Mouse (Mus musculus): Measurements from ENCODE around the gene C2cd2l.
"Not testable (repeated sequence)": the region's sequence is repeated elsewhere in the genome, so short reads cannot be mapped to it uniquely, and the experiment has no call there.

C2cd2l gene

GRCm38 (mm10) chr9:44336513-44336912 is 16.4 kb upstream of the C2cd2l start:
- not testable (repeated sequence) for DNase-seq (ENCODE audit: low spot score in 2 of 2)

GRCm38 (mm10) chr9:44336093-44336406 is 16.0 kb upstream of the C2cd2l start:
- DNase-seq (ENCODE audit: low spot score in 2 of 2): no peak

GRCm38 (mm10) chr9:44335331-44336092 is 15.4 kb upstream of the C2cd2l start:
- DNase-seq (ENCODE audit: low spot score in 2 of 2): no peak

- peak; percentile 96 to 99 for DNase-seq (ENCODE audit: low spot score in 2 of 2)
These were observed 14.6 kb upstream of the C2cd2l start, which contains the start of gene H2afx for GRCm38 (mm10) chr9:44334396-44335330. Gene H2afx, plus strand, starts transcription at chr9:44334694.

- DNase-seq (ENCODE audit: low spot score in 2 of 2): no peak
These were observed 13.0 kb upstream of the C2cd2l start for GRCm38 (mm10) chr9:44332918-44333638.

GRCm38 (mm10) chr9:44330736-44331135 is 10.7 kb upstream of the C2cd2l start:
- DNase-seq (ENCODE audit: low spot score in 2 of 2): no peak

GRCm38 (mm10) chr9:44327926-44328325 is 7.8 kb upstream of the C2cd2l start:
- DNase-seq (ENCODE audit: low spot score in 2 of 2): no peak

DNA sequence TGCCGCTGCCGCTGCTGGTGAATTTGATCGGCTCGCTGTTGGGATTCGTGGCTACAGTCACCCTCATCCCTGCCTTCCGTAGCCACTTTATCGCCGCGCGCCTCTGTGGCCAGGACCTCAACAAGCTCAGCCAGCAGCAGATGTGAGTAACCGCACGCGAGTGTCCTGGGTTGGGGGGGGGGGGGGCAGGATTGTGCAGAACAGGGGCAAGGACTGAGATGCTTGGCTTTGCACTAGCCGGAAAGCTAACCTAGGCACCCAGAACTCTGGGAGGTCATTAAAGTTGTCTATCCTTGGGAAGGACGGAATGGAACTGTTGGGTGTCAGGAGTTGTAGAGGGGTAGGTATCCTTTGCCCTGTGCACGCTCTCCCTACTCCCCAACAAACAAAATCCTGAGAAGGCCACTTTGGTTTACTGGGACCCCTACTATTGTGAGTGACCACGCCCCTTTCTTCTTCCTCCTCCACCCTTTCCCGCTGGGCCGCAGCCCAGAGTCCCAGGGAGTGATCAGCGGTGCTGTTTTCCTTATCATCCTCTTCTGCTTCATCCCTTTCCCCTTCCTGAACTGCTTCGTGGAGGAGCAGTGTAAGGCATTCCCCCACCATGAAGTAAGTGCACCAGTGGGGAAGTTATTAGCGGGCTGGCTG is 7.1 kb upstream of the C2cd2l start:
- DNase-seq (ENCODE audit: low spot score in 2 of 2): no peak

DNA sequence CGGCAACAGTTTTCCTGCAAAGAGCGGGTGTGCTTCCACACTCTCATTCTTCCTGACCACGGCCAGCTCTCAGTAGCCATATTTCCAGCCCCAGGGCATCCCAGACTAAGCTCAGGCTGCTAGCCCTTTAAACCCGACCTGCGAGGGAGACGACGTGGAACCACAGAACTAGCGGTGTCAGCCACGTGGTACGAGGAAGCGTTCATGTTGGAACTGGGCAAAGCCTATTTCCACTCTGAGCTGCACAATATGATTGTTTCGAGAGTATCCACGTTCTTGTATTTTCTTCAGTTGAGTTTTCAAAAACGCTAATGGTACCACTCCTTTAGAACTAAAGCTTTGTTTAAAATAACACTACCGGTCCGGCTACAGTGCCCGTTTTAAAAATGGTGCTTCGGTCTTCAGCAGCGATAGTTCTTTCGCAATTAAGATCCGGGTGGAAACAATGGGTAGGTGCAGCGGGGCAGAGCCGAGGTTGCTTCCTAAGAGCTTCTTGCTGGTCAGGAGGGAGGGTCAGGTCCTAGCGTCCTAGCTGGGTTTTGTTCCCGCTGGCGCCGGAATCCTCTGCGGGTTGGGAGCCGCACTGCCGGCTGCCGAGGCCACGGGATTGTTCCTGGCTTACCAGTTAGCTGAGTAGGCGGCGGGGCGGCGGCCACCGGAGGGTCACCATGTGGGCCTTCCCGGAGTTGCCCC is 6.4 kb upstream of the C2cd2l start:
- DNase-seq (ENCODE audit: low spot score in 2 of 2): peak; percentile 62 to 66

GRCm38 (mm10) chr9:44325768-44326370 is 5.8 kb upstream of the C2cd2l start, which contains the start of gene Dpagt1:
Gene Dpagt1, plus strand, starts transcription at chr9:44326019.
- no peak for DNase-seq (ENCODE audit: low spot score in 2 of 2)

- DNase-seq (ENCODE audit: low spot score in 2 of 2): not testable (repeated sequence)
These were observed 5.1 kb upstream of the C2cd2l start for GRCm38 (mm10) chr9:44325032-44325767.

DNA sequence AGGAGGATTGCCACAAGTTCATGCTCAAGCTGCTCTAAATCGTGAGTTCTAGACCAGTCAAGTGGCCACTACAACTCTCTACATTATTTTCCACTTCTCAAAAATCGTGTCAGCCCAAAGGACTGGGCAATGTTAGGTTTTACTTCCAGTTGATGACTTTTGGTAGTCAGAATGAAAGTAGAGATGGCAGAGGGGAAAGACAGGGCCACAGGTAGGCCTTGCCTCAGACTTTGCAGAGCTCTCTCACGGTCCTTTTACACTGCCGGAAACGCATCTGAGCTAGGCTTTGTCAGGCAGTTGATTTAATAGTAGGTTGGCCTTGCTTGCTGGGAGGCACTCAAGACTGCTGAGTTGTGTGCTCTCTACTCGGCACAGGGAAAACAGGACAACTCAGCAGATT is 4.1 kb upstream of the C2cd2l start:
- DNase-seq (ENCODE audit: low spot score in 2 of 2): no peak

DNA sequence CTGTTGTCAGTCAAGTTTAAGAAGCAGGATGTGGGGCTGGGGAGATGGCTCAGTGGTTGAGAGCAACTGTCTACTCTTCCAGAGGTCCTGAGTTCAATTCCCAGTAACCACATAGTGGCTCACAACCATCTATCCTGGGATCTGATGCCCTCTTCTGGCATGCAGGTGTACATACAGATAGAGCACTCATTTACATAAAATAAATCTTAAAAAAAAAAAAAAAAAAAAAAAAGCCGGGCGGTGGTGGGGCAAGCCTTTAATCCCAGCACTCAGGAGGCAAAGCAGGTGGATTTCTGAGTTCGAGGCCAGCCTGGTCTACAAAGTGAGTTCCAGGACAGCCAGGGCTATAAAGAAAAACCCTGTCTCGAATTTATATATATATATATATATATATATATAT is 3.6 kb upstream of the C2cd2l start:
- not testable (repeated sequence) for DNase-seq (ENCODE audit: low spot score in 2 of 2)

DNA sequence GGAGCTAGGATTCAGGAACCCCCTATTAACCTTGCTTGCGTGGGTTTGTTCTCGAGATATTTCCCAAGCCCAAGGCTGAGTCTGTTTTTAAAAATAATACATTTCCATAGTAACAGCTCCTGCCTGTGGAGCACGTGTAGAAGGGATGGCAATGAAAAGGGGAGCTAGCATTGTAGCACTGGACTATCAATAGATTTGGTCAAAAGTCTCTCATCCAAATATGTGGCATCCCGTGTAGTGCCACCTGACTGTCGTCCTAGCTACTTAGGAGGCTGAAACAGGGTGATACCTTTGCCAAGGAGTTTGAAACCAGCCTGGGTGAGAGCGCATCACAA is 681 bp upstream of the C2cd2l start:
- DNase-seq (ENCODE audit: low spot score in 2 of 2): no peak

GRCm38 (mm10) chr9:44319105-44319886 is 789 bp downstream of the C2cd2l start:
- peak; percentile 37 to 55 for DNase-seq (ENCODE audit: low spot score in 2 of 2)

- no peak for DNase-seq (ENCODE audit: low spot score in 2 of 2)
These were observed 1.3 kb downstream of the C2cd2l start for GRCm38 (mm10) chr9:44318826-44319095.

GRCm38 (mm10) chr9:44318076-44318825 is 1.8 kb downstream of the C2cd2l start:
- no peak for DNase-seq (ENCODE audit: low spot score in 2 of 2)

DNA sequence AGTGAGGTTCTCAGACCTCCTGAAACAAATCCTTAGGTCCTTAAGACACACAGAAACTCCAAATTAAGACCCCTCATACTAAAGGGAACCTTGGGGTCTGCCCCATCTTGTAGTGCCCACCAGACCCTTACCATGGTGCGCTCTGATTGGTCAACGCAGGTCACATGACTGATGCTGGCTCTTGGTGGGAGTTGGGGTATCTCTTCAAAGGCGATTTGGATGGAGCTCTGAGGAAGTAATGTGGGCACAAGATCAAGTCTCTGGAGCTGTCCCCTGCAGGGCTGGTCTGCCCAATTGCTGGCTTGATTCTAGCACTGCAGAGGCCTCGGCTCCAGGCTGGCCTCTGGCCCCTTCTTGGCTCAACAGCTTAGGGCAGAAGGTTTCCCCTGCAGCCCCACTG is 2.6 kb downstream of the C2cd2l start:
- DNase-seq (ENCODE audit: low spot score in 2 of 2): no peak

- no peak for DNase-seq (ENCODE audit: low spot score in 2 of 2)
These were observed 5.2 kb downstream of the C2cd2l start for GRCm38 (mm10) chr9:44314910-44315309.
